Mouse (Mus musculus) right cerebral cortex, adult 18-20 months (tissue): ENCODE results near the gene Ctbs.
A peak's percentile ranks its signal among the peaks of the same experiment; 100 is the strongest.
"Not testable (repeated sequence)": the region's sequence is repeated elsewhere in the genome, so short reads cannot be mapped to it uniquely, and the experiment has no call there.

Experiments used
- DNase-seq: peaks from one replicate; pipeline ENCODE4 v3.0.0; 2022; ENCODE audit warnings: mixed read lengths

Ctbs gene

DNA sequence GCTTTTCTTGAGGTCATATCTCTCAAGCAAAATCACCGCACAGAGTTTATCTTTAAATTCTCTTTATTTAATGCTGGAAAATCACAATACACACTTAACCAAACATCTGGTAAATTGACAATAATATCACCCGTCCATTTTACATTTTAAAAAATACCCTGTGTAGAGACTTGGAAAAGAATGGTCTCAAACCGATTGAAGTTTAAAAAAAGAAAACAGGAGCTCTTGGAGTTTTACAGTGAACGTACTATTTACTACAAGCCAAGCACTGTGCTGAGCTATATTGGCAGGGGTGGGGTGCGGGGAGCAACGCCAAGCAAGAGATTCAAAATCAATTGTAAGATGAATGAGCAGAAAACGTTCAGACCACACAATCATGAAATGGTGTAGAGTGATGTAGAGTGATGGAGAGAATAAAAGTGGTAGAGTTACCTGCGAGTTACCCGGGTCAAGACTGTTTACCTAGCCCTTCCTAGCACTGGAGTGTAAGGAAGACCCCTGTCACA is at the start of gene Ctbs:
Gene Ctbs, plus strand, starts transcription at position 51 of the 506 bp plus-strand sequence.
- no peak for DNase-seq

DNA sequence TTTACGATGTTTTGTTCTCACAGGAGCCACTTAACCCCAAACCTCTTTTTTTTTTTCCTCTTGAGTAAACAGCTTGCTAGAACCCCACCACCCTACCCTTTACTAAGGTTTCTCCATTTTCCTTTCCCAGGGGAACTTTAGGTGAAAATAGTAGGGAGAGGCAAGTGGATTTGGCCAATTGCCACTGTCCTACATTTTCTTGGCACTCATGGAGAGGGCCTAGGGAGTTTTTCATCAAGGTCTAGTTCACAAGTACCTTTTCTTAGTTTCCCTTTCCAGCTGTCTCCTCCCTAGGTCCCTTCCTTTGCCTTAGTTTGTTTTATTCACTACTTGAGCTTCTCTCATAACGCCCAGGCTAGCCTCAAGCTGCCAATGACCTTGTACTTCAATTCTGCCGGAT is 45.8 kb upstream of the Ctbs start:
- DNase-seq, result no peak

DNA sequence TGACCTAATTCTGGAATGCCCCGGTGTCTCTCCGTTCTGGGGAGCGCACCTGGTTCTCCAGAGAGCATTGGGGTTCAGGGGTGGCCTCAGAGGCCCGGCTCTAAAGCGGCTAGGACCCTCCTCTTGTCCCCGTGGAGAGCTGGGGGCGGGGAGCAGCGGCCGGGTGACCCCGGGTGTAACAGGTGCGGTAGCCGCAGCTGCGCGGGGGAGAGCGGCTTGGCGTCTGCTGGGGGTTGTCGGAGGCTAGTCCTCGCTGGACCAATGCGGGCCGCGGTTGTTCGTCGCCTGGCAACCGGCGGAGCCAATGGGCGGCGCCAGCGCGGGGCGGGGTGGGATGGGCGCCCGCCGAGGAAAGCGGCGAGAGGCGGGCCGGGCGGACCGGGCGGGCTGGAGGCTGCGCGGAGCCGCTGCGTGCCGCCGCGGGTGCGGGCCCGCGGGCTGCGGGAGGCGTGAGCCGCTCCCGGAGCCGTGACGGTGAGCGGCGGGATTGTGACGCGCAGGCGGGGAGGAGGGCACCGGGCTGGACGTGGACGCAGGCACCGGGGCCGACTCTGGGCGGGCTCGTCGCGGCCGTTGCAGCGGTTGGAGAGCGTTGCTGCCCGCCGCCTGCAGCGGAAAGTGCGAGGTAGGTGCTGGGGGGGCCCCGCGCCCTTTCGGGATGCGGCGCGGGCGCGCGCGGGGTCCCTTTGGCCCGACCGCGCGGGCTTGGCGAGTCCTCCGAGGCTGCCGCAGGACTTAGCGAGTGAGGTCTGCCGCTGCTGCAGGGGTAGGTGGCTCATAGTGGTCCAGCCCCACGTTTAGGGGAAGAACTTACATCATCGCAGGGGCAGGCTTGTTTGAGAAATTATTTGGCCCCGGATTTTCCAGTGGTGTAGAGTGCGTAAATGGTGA is 45.0 kb upstream of the Ctbs start, which contains the start of gene Ssx2ip:
Gene Ssx2ip, plus strand, starts transcription at position 332 of the 891 bp plus-strand sequence.
- peak; percentile 97 for DNase-seq

DNA sequence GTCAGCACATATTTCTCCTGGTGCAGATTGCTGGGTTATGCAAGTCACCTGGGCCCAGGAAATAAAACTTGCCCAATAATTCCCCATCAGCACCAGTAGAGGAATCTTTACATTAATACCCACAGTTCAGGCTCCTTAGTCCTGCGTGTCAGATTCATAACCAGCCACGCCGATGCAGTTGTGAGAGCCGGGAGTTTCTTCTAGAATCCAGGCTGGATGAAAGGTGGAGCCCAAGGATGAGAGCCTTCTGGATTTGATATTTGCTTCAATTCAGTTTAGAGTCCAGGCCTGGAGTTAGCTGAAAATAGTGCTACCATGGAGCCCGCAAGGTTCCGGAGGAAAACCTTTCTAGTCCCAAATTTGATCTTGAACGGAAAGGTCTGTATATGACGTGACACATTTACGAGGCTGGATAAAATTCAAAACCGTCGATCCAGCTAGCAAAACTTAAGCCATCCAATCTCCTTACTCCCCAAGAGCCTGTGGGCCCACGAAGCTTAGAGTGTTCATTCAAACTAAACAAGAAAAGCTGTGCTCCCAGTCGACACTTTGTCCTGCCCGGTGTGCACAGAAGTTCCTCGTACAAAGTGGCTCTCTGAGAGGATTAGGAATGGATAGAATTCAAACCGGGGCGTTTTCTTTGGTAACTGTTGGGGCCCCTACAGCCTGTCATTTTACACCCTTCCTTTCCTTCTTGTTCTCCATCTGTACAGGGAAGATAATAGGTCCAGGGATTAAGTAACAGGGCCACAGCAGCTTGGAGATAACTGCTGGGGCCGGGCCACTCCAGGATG is 44.2 kb upstream of the Ctbs start:
- DNase-seq, result no peak

DNA sequence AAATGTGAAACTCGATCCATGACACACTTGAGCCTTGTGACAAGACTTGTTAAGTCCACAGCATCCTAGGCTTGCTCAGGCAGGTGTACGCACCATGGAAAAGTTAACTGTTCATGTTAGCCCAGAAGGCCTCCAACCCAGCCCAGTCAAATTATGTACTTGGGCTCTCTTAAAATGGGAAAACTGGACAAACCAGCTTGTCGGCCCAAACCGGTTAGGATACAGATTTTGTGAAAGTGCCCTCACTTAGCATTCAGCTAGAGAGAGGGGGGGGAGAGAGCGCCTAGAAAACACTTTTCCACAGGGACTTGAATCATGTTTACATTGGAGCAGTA is 43.6 kb upstream of the Ctbs start:
- DNase-seq, result no peak

DNA sequence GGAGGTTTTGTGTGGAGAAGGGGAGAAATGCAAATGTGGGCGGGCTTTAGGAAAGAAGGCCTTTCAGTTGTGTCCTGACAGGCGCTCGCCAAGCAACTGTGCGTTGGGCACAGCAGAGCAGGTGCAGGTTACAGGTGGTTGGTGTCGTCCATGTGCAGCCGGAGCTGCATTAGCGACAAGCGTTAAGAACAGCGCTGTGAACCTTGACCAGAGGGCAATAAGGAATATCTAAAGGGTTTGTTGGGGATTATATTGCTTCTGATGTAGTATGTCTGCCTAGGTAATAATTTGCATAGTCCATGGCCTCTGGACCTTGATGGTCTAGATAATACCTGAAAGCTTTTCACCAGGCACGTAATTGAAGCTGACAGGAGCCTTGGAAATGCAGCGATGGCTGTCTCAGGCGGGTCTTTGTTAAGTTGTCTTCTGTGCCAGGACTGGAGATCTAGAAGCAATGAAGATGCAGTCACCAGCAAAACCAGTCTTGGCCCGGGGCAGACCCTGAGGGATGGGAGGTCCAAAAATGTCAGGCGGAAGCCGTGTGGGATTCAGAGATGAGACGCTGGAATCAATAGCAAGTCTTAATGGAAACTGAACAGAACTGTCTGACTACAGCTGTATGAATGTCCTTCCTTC is 42.4 kb upstream of the Ctbs start:
- DNase-seq, result no peak

DNA sequence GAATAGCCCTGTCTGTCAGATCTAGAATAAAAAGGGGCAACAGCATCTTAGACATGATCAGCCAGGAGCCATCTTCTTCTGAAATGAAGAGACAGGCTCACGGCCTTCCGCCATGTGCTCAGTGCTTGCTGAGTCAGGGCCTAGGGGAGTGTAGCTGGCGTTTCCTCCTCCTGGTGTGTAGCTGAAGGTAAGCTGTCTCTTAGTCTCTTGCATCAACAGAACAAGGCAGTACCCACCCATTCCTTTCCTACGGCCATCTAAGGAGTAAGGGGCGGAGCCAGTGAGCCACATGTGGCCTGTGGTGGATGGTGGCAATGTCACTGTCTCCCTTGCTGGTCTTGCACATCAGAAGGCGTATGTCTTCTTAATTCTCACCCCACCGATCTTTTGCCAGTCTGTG is 39.5 kb upstream of the Ctbs start:
- no peak for DNase-seq

DNA sequence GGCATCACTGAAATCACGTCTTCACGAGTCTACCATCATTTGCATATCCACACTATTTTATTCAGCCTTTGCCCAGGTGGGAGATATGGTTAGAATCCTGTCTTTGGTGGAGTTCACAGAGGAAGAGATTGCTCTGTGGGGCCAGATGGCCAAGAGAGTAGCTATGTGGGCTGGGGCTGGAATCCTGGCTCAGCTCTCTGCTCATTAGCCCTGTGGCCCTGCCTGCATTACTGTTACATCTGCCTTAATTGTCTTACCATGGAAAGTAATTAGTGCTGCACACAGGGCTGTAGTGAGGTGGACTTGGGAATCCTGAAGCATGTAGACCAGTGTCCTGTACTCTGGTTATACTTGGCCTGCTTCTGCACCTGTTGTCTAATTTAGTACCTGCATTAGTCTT is 37.6 kb upstream of the Ctbs start:
- no peak for DNase-seq

DNA sequence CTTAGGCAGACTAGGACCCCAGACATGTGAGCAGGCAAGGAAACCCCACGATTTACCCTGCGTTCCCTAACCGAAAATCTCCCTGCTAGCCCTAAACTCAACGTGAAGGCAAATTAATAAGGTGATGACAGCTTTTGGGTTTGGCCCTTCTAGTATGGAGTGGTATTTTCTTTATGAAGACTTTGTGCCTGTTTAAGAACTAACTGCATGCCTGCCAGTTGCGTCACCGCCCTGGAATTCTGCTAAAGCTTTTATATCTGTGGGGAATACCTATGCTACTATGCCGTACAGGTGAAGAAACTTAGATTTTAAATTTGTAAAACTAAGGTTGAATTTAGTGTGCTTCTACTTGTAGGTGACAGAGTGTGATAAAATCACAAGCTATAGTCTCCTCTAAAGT is 37.1 kb upstream of the Ctbs start:
- DNase-seq, result no peak

DNA sequence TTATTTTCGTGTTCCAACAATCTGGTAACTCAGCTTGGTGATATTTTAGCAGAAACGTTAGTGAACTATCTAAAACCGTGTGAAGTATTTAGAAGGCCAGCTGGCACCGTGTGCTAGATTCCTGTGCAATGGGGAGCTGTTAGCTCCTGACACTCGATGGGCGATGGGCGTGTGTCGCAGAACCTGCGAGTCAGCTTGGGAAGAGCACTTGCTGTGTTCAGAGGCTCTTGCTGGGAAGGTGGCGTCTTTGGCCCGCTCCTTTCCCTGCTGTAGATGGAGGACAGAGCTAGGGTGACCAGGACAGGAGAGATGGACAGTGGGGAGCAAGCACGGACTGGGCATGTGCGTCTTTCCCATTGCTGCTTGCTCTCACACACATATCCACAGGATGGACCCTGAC is 36.6 kb upstream of the Ctbs start:
- peak; percentile 48 for DNase-seq

DNA sequence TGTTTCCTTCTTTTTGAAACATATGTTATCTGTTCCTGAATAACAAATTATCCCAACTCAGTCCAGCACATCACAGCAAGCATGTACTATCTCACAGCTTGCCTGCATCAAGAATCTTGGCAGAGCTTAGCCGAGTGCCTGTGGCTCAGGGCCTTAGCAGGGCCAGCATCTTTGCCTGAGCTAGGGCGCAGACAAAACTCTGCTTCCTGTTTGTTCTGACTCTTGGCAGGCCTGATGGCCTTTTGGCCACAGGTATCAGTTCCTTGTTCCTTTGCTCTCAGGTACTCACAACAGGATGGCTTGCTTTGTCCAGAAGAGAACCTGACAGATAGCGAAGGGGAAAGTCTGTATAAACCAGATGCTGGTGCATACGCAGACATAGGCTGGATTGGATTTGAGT is 35.6 kb upstream of the Ctbs start:
- DNase-seq, result no peak

DNA sequence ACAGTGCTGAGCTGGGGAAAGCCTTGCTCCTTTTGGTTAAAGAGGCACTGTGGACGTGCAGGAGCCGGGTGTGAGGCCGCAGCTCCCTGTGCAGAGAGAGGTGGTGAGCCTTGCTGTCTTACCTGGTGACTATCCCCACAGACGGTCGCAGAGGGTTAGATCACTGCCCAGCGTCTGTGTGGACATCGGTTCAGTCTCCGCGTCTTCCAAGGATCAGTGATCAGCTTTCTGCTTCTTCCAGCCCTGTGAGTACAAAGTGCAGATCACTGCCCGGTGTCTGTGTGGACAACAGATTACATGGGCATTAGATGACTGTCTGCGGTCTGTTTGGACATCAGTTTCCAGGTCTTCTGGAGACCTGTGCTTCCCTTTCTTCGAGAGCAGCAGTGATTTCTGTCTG is 35.0 kb upstream of the Ctbs start:
- DNase-seq, result no peak

DNA sequence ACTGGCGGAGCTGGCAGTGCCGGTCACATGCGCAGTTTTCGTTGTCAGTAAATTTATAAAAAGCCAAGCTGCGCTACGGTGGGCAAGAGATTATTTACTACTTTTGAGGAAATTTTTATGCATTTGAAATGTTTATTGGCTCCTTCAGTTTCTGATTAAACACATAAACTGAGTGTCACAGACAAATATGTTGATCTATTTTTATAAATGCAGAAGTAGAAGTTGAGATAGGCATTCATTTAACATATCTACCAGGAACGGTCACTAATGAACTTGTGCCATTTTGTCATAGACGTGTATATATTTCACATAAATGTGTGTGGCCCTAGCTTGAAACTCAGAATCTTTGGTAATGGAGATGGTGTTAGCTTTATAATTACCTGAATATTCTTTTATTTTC is 31.7 kb upstream of the Ctbs start:
- DNase-seq, result no peak

DNA sequence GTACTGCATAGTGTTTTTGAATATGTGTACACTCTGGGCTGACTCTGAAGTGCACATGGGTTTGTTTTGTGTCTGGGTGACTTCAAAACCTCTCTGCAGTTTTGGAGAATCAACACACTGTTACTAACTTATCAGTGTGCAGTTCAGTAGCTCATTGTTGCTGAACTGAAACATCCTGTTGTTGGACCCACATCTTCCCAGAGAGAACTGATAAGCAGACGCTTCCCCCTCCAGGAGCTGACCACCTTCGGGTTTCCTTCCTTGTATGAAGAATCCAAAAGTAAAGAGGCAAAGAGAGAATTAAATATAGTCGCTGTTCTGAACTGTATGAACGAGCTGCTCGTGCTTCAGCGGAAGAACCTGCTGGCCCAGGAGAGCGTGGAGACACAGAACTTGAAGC is 30.7 kb upstream of the Ctbs start:
- no peak for DNase-seq

DNA sequence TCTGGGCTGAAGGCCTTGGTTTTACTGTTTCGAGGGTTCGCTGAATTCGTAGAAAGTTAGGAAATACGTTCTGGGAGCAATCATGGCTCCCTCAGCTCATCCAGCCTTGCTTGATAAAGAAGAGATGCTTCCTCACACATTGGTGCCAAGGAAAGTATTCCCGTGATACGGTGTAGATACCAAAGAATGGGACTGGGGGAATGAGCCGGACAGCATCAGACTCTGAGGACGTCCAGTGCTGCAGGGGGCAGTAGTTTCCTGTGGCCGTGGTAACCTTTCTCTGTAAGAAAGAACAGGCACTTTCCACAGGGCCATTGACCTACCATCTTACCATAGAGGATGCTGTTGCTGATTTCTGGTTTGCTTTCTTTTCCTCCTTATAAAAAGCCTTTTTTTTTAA is 30.1 kb upstream of the Ctbs start:
- no peak for DNase-seq

DNA sequence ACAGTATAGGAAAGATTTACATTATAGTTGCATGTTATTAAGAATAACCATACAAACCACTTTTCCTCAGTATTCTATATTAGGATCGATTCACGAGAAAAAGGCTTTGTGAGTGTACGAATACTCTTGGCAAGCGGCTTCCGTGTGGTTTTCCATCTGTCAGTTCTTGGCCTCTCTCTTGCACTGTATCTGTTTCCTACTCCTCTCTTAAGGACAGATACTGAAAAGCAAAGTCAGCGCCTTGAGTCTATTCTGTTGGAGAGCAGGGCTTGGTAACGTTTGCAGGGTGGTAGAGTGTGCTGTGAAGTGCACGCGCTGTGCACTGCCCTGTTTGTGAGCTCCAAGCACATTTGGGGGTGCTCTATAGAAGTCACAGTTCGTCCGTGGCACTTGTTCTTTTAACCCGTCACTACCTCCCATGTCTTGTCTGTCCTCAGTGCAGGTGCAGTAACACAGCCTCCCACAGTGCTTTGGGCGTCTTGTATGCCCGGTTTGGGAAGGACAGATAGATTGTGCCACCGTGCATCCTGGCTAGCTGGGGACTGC is 29.5 kb upstream of the Ctbs start:
- DNase-seq, result no peak

DNA sequence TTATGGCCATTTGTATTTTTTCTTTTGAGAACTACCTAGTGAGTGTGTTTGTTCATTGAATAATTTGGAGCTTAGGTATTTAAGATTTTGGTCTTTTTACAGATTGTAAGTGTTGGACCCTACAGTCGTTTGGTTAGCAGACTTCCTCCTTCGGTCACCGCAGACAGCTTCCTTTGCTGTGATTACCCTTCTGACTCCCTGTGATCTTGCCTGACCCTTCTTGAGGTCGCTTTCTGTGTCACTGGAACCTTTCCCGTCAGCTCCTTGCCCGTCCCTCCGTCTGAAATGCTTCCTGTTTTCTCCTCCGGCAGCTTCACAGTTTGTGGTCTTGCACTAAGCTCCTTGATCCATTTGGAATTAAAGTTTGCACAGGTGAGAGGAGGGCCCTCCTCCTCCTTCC is 27.8 kb upstream of the Ctbs start:
- no peak for DNase-seq

DNA sequence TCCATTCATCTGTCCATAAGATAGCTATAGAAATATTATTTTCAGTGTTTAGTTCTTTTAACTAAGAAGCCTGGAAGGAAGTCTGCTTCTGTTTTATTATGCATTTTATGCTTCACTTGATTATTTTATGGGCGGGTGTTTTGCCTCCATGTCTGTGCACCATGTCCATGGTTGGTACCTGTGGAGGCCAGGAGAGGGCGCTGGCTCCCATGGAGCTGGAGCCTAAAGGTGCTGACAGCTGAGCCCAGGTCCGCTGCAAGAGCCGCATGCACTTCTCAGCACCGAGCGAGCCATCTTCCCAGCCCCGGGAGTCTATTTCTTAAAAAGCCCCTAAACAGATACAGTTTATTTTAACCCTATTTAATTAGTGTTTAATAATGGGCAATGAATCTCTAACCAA is 25.9 kb upstream of the Ctbs start:
- DNase-seq, result no peak

DNA sequence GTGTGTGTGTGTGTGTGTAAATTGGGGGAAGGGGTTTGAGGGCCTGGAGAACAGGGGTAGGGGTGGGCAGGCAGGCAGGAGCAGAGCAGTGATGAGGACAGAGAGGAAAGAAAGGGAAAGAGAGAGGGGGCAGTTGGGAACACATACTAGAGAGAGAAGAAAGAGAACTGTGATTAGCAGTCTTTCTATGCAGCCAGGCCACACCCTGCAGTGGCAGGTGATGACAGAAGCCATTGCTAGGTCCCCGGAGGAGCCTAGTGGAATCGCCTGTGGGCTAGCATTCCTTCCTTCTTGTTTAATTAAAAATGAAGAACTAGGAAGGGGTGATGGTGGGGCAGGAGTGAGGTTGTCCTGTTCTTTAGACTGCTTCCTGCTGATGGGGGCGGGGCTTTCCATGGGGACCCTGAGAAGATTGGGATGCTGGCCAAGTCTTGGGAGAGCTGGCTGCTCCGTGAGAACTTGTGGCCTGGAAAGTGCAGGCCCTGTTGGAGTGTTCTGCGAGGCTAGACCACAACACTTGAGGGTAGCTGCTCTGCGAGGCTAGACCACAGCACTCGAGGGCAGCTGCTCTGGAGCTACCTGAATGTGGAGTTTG is 25.2 kb upstream of the Ctbs start:
- no peak for DNase-seq

DNA sequence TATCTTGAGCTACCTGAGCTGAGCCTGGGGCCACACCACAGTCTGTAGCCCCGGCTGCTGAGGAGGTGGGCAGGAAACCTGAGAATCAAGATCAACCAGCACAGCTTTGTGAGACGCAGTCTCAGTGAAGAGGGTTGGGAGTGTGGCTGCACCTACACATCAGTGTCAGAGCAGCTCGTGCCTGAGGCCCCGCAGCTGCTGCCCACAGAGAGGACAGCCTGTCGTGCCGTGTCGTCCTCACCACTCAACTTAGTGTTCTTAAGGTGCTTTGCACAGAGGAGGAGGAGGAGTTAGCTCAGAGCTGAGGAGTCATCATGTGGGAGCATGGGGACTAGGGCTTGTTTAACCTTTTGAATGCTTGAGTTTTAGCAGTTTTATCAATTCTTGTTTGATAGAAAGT is 23.7 kb upstream of the Ctbs start:
- DNase-seq, result no peak

DNA sequence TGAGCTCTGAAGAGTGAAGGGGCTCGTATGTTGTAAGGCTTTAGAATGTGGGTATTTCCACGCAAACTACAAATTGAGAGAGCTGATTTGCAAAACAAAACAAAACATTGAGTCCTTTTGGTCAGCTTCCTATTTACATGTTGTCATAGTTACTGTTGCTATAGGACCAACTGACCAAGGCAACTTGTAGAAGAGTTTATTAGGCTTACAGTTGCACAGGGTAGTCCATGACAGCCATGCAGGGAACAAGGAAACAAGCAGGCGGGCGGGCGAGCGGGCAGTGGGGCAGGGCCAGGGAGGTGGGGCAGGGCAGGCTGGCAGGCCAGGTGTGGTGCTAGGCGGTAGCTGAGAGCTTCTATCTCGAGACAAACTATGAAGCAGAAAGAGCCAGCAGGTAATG is 23.1 kb upstream of the Ctbs start:
- no peak for DNase-seq

DNA sequence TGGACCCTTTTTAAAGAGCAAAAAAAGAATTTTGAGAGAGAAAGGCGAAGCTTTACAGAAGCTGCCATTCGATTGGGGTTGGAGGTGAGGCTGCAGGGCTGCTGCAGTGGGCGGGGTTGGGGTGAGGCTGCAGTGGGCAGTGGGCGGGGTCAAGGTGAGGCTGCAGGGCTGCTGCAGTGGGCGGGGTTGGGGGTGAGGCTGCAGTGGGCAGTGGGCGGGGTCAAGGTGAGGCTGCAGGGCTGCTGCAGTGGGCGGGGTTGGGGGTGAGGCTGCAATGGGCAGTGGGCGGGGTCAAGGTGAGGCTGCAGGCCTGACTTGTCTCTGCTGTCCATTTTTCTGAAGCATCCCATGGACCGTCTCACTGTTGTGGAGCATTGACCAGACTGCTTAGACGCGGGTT is 16.5 kb upstream of the Ctbs start:
- not testable (repeated sequence) for DNase-seq
